Mouse (Mus musculus): ENCODE data around the gene Atpaf1.
A peak's percentile ranks its signal among the peaks of the same experiment; 100 is the strongest.

The Atpaf1 gene

DNA sequence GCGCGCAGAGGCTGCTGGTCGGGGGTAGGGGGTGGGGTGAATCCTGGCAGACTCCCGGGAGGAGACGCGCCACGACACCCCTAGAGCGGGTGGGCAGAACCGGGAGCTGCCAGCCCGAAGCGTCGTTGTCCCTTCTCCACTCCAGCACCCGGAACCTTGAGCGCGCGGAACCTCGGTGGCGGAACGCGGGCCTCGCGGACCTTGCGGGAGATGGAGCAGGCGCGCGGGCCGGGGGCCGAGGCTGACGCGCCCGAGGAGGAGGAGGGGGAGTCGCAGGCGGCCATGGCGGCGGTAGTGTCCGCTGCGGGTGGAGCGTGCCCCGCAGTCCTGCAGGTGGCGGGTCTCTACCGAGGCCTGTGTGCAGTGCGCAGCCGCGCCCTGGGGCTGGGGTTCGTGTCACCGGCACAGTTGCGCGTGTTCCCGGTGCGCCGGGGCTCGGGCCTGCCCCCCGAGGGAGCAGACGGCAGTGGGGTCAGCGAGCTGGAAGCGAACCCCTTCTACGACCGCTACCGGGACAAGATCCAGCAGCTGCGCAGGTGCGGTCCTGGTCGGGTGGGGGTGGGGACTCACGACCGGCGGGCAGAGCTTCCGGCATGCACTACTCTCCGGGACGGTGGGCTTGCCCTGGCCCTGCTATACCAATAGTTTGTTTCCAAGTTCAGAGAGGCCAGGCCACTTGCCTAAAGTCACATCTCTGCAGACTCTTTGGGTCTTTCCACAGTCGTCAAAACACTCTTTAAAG is at the start of gene Atpaf1:
TSS of gene Atpaf1 (plus strand) at position 44 of the 742 bp plus-strand sequence.
- peak; percentile 63 to 90 for DNase-seq (ENCODE audit: low spot score in 2 of 2)

DNA sequence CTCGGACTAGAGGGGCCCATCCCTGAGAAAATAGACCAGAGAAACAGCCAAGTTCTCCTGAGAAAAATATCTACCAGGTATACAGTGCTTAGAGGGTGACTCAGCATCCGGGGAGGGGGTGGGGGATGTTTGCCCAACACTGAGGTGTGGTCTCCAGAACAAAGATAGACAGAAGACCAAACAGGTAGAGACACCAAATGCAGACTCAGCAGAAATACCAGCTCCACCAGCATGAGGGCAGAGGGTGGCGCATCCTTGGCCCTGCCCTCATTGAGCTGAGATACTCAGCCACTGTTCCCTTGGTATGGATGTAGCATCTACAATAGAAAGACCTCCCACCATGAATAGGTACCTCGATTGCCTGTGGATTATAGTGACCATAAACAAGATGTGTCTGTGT is 49.7 kb upstream of the Atpaf1 start:
- DNase-seq (ENCODE audit: low spot score in 2 of 2), result no peak

DNA sequence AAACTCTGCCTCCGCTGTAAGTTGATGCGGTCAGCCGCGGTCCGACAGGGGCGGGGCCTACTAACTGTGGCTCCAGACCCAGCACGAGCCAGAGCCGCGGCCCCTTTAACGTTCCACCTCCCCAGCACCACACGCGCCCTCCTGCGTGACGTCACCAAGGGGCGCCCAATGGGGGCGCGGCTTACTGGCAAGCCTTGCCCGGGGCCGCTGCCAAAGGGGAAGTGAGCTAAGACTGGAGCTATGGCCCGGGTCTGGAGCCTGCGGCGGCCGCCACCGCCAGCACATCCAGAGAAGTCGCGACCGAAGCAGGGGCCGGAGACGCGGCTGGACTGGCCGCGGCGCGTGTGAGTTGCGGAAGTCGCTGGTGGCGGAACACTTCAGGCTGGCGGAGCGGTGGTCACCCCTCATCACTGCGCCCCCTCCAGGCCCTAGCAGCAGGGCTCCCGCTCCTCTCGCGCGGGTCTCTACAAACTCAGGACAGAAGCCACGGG is 47.0 kb upstream of the Atpaf1 start, which contains the start of gene Efcab14:
TSS of gene Efcab14 (plus strand) at position 194 of the 491 bp plus-strand sequence.
- peak; percentile 97 for DNase-seq (ENCODE audit: low spot score in 2 of 2)

DNA sequence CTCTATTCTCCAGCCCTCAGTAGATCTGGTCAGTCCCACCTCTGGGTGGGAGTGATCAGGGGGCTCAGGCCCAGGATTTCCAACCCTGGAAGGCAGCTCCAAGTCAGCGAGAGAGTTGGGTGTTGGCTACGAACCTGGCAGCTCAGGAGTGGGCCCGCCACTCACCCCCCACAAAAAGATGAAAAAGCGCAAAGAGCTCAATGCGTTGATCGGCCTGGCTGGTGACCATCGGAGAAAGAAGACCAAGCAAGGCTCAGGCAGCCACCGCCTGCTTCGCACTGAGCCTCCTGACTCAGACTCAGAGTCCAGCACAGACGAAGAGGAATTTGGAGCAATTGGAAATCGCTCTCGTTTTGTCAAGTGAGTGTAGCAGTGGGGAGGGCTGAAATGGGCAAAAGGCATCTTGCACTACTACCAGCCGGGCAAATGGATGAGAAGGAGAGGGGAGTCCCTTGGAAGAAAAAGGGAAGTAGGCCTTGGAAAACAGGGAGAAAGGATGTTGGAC is 46.1 kb upstream of the Atpaf1 start:
- peak; percentile 18 to 66 for DNase-seq (ENCODE audit: low spot score in 2 of 2)

DNA sequence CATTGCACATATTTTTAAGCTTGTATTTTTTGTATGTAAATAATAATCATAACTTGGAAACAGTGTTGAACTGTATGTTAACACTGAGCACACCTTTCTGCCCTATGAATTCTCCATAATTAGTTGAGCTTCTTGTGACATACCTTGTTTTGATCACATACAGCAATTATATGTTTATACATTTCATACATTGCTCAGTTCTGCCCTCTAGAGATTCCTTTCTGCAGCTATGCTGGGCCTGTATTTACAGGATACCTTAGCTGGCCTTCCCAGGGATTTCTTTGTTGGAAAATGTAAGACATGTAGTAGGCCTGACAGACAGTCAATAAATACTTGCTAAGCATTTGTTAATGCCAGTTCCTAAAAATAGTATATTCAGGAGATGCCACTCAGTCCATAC is 42.0 kb upstream of the Atpaf1 start:
- no peak for DNase-seq (ENCODE audit: low spot score in 2 of 2)

DNA sequence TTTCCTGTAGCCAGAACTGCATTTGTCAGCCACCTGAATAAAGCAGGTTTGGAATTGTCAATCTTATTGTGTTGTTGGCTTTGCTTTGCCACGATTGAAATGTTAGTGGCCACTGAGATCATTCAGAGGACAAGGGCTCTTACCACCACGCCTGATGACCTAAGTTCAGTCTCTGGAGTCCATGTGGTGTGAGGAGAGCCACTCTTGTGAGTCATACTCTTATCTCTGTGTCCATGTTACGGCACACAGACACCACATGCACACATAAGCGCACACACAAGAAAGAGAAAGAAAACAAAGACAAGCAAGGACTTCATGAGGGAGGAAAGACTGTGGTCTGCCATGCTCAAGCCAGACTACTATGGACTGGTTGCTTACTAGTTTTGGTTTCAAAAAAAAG is 41.5 kb upstream of the Atpaf1 start:
- DNase-seq (ENCODE audit: low spot score in 2 of 2), result no peak

DNA sequence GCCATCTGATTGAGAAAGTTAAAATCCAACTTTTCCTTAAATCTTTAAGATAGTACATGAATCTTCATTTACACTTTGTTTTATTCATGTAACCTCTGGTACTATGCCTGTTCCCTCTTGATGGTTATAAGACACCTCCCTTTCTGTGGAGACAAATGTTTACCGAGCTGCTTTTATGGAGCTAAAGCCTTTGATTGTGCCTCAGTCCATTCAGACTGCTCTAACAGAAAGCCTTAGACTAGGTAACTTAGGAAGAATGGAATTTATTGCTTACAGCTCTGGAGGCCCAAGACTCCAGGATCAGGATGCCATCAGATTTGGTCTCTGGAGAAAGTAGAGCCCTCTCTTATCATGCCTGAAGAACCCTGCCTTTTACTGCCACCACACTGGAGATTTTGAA is 36.4 kb upstream of the Atpaf1 start:
- no peak for DNase-seq (ENCODE audit: low spot score in 2 of 2)

DNA sequence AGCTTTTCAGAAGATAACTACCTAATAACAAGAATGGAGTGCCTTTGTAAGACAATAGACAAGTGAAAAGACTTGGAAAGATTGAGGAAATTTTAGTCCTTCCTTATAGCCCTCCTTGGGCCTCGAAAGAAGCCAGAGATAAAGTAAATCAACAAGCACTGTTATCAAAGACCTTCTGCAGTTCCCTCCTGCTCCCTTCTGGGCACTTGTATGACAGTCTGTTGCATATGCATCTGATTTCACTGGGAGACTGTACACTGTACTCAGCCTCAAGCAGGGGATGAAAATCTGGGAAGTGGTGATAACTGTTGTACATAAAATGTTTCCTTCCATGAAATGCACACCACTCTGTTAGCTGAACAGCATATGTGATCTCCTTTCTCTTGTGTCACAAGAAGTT is 35.3 kb upstream of the Atpaf1 start:
- DNase-seq (ENCODE audit: low spot score in 2 of 2), result no peak

DNA sequence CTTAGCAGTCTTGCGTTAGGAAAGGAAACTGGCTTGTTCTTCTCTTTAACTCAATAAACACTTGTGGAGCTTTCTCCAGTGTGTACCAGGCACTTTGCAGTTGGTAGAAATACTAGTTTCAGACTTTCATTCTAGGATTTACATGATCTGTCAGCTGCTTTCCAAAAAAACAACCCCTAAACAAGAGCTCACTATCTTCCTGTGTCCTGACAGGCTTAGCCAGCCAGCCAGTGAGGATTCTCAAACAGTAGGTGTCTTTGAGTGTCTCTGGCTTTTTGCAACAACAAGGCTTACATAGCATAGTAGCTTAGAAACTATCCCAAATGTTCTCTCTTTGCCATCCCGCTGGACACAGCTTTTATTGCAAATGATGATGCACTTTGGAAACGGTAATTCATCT is 30.5 kb upstream of the Atpaf1 start:
- DNase-seq (ENCODE audit: low spot score in 2 of 2), result no peak

DNA sequence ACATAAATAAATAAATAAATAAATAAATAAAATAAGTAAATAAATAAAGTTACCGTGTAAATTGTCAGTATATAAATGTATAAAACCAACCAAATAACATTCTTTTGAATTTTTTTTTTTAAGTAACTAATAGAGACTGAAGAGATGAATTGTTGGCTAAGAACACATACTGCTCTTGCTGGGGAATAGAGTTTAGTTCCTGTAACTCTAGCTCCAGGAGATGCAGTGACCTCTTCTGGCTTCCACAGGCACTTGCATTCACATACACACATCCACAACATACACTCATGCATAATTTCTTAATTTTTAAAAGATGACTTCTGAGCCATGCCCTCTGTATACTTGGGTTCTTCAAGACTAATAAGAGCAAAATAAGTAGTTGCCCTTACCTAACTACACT is 29.8 kb upstream of the Atpaf1 start:
- no peak for DNase-seq (ENCODE audit: low spot score in 2 of 2)

DNA sequence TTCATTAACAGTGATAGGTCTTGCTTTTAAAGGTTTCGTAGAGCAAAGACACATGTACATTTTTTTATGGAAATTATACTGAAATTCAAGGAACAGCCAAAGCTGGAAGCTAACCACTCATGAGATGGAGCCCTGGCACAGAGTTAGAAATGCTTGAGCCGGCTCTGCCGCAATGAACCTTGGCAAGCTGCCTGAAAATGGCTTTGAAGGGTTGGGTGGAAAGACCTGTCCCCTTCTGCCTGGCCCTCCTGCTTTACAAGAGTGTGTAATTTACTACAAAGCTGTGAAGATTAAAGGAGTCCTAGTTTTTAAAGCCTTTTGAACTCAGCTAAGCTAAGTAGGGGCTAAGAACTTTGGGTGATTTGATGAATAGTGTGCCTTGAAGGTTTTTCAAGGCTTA is 23.4 kb upstream of the Atpaf1 start:
- no peak for DNase-seq (ENCODE audit: low spot score in 2 of 2)

DNA sequence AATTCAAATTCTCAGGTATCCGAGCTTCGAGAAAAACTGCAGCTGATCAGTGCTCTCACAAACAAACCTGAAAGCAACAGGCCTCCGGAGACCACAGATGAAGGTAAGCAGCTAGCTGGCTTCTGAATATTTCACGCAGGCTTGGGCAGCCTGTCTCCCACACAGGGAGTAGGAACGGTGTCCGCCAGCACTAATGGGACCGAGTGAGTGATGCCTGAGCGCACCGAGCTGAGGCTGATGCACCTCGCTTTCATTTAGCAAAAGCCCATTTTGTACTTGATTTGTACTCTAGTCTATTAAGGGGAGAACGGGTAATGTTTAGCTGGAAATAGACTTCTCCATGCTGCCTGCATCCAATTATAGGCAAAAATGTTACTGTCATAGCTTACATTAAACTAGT is 20.0 kb upstream of the Atpaf1 start:
- no peak for DNase-seq (ENCODE audit: low spot score in 2 of 2)

DNA sequence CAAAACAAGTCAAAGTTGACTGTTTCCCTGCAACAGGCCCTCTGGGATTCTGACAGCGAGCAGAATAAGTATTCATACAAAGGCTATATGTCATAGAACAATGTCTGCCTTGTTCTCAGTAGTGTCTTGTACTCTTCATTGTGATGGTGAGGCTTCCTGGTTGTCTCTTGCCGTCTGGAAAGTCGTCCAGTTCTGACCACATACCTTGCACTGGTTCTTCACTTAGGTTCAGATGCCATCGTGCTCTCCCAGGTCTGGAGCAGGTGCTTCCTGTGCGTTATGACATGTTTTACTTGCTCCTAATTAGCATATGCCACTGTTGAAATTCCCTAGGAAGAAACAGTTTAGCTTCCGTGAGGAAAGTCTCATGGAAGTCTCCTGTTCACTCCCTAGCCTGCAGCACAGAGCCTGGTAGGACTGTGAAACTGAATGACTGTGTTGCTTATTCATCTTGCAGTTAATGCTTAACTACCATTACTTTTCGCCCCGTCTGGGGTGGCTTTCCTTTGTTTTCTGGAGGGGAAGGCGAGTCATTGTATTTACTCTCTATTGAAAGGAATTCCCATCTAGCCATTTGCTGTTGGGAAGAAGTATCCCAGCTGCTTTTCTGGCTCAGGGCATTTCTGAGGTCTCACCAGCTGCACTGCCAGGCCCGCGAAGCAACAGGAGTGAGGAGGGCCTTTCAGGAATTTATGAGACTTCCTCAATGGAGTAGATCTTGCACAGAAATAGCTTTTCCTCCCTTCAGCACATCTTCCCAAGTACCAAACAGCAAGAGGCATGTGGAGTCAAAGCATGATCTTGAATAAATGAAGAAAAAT is 16.8 kb upstream of the Atpaf1 start:
- DNase-seq (ENCODE audit: low spot score in 2 of 2), result no peak

DNA sequence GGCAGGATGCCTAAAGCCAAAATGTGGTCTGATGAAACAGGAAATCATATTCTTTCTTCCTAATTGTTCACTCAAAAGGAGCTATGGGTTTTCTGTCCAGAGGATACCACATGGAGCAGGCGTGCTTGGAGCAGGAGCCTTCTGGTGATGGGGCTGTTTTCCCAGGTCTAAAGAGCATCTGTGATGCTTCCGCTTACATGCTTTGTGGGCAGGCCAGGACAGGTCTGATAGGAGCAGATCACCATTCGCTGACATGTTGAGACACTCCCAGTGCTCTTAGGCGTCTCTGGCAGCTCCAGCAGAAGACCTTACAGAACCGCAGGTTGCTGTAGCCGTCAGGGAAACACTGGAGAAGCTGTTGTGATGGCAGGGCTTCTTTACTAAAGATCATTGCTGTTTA is 9.6 kb upstream of the Atpaf1 start:
- no peak for DNase-seq (ENCODE audit: low spot score in 2 of 2)

DNA sequence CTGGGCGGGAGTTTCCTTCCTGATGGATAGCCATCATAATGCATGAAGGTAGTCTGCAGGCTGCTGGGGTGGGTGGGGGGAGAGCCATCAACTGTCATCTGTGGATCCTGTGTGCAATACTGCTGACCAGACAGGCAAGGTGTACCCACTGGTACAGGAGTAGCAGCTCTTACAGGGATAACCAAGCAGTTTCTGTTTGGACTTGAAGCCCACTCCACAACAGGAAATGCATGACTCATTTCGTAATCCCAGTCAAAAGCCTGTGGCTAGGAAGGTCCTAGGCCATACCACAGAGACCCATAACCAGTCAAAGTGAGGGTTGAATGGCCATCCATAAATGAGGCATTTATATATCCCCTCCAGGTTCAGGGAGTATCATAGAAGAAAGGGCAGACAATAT is 7.0 kb upstream of the Atpaf1 start:
- DNase-seq (ENCODE audit: low spot score in 2 of 2), result no peak

DNA sequence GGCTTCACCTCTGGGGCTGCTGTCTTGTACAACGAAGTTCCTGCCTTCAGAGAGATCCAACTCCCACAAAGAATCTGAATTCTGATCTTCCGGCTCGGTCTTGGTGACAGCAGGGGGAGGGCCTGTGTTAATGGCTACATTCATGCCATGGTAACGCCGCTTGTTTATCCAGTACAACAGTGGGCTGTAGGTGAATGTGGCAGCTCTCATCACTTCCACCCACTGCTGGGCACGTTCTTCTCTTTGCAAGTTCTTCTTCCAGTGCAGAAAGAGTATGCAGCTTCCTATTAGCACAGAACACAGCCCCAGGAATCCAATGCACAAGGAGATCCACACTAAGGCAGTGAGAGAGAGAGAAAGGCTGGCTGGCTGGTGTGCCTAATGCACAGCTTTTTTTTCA is 4.3 kb upstream of the Atpaf1 start:
- no peak for DNase-seq (ENCODE audit: low spot score in 2 of 2)

DNA sequence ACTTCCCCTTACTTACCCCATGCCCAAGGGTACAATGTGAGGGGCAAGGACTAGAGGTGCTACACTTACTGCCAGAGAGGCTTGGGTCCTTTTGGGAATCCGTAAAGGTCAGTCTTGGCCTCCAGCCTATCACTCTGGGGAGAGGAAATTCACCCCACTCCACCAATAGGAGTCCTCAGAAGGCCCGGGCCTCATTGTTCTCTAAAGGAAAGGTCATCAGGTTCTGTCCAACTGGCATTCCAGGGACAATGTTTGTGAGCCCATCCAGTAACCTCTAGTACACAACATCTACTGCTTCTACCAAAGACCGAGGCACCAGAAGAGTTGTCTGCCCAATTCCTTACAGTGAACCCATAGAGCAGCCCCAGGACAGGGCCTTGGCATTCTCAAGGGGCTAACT is 3.7 kb upstream of the Atpaf1 start, which contains the start of gene Tex38:
TSS of gene Tex38 (minus strand) at position 101 of the 400 bp plus-strand sequence.
- DNase-seq (ENCODE audit: low spot score in 2 of 2), result no peak

DNA sequence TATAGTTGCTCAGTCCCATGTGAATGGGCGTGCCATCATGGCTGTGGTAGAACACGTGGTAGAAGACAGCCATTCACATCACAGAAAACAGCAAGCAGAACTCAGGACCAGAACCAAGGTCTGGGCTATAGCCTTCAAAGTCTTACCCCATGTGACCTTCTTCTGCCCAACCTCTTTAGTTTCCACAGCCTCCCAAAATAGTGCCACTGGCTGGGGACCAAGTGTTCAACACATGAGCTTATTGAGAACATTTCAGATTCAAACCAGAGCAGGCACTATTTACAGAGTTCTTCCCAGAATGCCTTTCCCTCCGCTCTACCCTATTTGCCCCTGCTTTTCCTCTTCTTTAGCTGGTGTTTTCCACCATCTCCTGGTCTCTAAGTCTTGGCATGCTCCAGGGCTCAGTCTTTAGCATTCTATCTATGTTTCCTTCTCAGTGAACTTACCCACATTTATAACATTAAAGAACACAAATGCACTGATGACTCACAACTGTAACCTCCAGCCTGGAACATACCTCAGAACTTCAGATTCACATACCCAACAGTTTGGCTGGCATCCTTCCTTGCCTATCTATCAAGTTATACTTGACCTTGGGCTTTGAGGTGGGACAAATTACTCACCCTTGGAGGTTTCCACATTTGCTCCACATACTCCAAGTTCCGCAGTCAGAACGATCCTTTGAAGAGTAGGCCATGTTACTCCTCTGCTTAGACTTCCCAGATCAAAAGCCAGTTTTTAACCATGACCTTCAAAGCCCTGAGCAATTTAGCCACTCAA is 2.4 kb upstream of the Atpaf1 start:
- no peak for DNase-seq (ENCODE audit: low spot score in 2 of 2)

DNA sequence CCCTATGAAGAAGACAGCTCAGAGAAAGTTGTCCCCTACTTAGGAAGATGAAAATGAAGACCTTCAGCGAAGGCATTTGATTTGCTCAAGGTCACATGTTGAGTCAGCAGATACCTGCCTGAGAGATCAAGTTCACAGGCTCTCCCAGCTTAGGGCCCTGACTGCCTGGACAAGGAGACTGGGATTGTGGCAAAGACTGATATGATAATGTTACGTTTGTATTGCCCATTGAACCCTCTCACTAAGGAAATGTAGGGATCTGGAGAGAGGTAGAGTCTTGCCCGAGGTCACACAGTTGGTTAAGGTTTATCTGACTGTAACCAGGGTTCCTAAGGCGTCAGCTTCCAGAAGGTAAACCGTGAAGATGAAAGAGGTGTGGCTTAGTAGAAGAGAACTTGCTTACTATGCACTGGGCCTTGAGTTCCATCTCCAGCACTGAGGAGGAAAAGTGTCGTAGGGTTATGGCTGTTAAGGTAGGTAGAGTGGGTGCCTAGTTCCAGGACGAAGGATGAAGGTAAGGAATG is 961 bp downstream of the Atpaf1 start:
- DNase-seq (ENCODE audit: low spot score in 2 of 2), result no peak

DNA sequence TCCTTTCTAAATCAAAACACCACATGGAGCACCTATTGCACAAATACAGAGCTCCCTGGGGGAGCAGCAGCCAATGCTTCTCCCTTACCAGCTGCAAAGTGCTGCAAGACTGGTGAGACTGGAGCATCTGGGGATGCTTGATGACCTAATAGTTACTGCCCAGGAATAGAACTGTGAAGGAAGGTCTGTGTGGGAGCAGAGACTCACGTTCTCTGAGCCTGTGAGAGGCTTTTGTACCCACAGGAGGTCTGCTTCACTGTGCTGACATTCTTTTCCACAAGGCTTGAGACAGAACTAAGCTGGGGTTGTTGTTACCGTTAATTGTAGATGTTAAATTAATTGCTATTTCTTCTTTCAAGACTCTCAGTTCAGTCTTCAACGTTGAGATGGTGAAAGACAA is 6.3 kb downstream of the Atpaf1 start:
- DNase-seq (ENCODE audit: low spot score in 2 of 2), result no peak

DNA sequence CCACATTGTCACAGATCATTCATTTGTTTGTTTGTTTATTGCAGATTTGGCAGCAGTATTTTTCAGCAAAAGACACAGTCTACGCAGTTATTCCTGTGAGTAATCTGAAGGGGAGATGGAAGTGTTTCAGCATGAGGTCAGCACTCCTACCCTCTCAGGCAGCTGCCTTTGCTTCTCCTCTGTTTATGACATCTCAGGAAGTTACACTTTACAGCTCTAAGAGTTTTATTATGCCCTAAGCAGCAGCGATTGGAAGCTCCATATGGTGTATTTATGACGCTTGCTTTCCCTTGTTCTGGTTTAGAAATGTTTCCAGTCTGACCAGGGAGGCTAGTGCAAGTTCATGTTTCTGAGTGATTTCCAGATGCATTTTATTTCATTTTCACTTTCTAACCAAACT is 10.7 kb downstream of the Atpaf1 start:
- no peak for DNase-seq (ENCODE audit: low spot score in 2 of 2)

DNA sequence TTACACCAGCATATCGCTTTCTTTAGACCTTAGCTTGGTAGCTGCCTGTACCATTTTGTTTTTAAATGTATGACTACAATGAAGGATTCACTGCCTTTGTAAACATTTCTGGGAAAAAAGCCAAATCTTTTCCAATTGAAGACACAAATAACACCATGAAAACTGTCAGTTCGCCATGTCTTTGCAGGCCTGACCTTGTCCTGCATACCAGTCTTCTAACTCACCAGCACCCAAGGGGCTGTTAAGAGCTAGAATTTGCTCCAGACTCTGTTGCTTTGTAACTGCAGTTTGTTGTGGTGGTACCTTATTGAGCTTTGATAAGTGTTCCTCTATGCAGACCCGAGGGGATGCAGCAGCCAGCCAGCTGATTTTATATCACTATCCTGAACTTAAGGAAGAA is 15.4 kb downstream of the Atpaf1 start:
- no peak for DNase-seq (ENCODE audit: low spot score in 2 of 2)

All from spleen, postnatal 4 days (tissue).